Mouse (Mus musculus) ES-Bruce4 (cell line): ENCODE data around the gene Ptgs1.

Experiments
- CTCF ChIP-seq: IDR thresholded peaks from one replicate; pipeline ENCODE4 v1.8.1; 2011; ENCODE audit warnings: low read depth, low read length
- EP300 ChIP-seq: IDR thresholded peaks from 2 replicates; pipeline ENCODE4 v1.6.1; 2011; ENCODE audit warnings: low read depth, low read length; ENCODE audit not compliant: insufficient read depth

DNA sequence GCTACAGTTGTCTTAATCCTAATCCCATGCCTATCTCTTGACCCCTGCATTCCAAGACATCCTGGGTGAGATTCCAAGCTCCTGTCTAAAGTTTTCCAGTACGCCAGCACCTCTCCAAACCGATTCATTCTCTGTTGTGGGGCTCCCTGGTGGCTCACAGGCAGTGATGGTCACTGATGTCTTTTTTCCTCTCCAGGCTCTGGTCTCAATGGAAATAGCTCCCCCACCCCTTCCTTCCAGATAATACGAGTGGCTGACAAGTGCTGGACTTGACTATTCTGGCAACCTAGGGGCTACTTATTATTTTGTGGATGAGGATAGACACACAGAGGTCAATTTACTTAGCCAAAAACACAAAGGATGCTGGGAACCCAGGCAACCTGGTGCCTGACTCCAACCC, 33.2 kb upstream of the Ptgs1 start:
- TF ChIP-seq CTCF (no peak), EP300 (no peak)
